Mouse (Mus musculus) E14TG2a.4 (cell line): ENCODE data around the gene Tbccd1.

Experiments used
- H3K27me3 ChIP-seq: 2 replicates; pipeline ENCODE4 v1.6.1; 2014; ENCODE audit warnings: low read length, control low read depth; ENCODE audit not compliant: insufficient read depth
- H3K36me3 ChIP-seq: 2 replicates; pipeline ENCODE4 v1.6.1; 2014; ENCODE audit warnings: low read length, control low read depth; ENCODE audit not compliant: insufficient read depth
- H3K4me1 ChIP-seq: replicated peaks from 2 replicates; pipeline ENCODE4 v1.6.1; 2014; ENCODE audit warnings: low read depth, low read length, control low read depth
- H3K4me3 ChIP-seq: replicated peaks from 2 replicates; pipeline ENCODE4 v1.5.1; 2014; ENCODE audit warnings: mild to moderate bottlenecking, low read length
- H3K9me3 ChIP-seq: 2 replicates; pipeline ENCODE4 v1.6.1; 2014; ENCODE audit warnings: low read length, control low read depth
- CTCF ChIP-seq: conservative IDR thresholded peaks from 2 replicates; pipeline ENCODE4 v1.5.1; 2014; ENCODE audit warnings: low read length
- NANOG ChIP-seq: IDR thresholded peaks from 2 replicates; pipeline ENCODE4 v1.6.1; 2014; ENCODE audit warnings: borderline replicate concordance, low read length, mixed read lengths
- POU5F1 ChIP-seq: IDR thresholded peaks from 2 replicates; pipeline ENCODE4 v1.6.1; 2014; ENCODE audit warnings: low read length, borderline replicate concordance

Tbccd1 gene

DNA sequence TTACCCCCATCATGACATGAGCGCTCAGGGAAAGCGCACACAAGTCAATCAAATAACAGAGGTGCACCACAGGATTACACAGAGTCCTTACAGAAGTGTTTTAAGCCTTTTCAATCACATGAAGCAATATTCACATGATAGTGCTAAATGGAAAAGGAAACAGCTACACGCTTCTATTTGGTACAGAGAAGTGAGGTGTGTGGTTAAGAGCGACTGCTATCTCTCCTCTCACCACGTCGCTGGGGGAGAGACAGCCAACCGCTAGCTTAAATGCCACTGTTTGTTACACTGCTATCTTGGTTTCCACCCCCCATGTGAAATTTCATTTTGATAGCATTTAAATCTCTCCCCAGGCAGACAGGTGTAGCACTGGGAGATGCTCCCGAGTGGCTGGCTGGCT lies 32.2 kb upstream of the Tbccd1 start:
- no peak overlapping the region for H3K4me3 ChIP-seq
- H3K27me3 ChIP-seq: peaks cover 50% of the 10 kb centered on the region
- no peaks in the 10 kb centered on the region for H3K36me3 ChIP-seq
- H3K4me1 ChIP-seq: peaks cover 27% of the 10 kb centered on the region
- H3K9me3 ChIP-seq: no peaks in the 10 kb centered on the region
- TF ChIP-seq CTCF: no peak
- no peak for TF ChIP-seq POU5F1
- TF ChIP-seq NANOG: no peak

DNA sequence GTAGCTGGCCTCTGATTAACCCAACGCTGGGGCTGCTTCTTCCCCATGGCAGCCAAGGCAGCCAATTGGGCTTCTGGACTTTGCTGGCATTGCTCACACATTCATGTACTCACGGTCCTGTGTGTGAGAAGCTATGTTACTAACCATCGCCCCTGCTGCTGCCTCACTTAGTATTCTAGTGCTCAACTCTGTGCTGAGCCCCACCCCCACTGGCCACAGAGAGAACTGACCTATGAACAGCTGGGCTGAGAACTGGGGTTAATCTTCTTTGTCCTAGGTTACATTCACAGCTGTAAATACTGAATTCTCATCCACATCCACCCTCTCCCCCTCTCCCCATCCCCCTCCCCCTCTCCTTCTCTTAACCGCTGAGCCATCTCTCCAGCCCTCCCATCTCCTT lies 31.4 kb upstream of the Tbccd1 start:
- Histone ChIP-seq H3K27me3 (peaks cover 49% of the 10 kb centered on the region), H3K36me3 (no peaks in the 10 kb centered on the region), H3K4me3 (no peak overlapping the region), H3K4me1 (peaks cover 20% of the 10 kb centered on the region), H3K9me3 (no peaks in the 10 kb centered on the region)
- TF ChIP-seq NANOG (no peak), CTCF (no peak), POU5F1 (no peak)

DNA sequence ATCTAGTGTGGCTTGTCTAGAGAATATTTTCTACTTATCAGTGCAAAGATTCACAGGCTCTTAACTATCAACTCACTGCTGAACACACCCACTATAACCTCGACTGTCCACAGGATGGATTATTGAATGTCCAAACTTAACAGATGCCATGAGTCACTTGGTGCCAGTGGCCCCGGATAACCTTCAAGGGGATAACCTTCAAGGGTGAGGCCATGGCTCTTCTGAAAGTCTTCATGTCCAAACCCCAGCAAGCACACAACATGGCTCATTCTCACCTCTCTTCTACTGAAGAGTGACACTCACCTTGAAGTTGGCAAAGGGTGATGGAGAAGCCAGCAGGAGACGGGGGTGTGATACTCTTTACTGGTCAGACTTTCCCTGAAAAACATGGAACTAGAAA lies 29.3 kb upstream of the Tbccd1 start:
- Histone ChIP-seq H3K4me3 (no peak overlapping the region), H3K9me3 (no peaks in the 10 kb centered on the region), H3K27me3 (peaks cover 33% of the 10 kb centered on the region), H3K4me1 (peaks cover 16% of the 10 kb centered on the region), H3K36me3 (no peaks in the 10 kb centered on the region)
- TF ChIP-seq POU5F1: no peak
- no peak for TF ChIP-seq NANOG
- no peak for TF ChIP-seq CTCF

DNA sequence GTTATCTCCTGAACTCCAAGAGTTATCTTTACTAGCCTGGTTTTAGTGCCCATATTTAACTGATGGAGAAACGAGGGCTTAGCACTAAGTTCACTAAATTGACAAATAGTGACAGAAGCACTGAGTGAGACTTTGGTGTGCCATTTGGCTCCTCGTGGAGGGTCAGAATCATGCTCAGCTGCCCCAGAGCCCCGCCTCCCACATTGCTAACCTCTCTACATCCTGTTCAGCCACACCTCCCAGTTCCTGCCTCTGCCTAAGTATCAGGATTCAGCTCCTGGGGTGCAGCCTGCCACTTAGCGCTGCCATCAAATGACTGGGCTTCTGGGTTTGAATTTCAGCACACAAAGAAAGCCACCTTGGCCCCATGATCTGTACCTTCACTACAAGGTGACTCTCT lies 27.9 kb upstream of the Tbccd1 start:
- H3K4me1 ChIP-seq: peaks cover 25% of the 10 kb centered on the region
- H3K9me3 ChIP-seq: no peaks in the 10 kb centered on the region
- H3K4me3 ChIP-seq: no peak overlapping the region
- peaks cover 25% of the 10 kb centered on the region for H3K27me3 ChIP-seq
- TF ChIP-seq CTCF: no peak
- no peak for TF ChIP-seq NANOG
- TF ChIP-seq POU5F1: no peak
- H3K36me3 ChIP-seq: no peaks in the 10 kb centered on the region

DNA sequence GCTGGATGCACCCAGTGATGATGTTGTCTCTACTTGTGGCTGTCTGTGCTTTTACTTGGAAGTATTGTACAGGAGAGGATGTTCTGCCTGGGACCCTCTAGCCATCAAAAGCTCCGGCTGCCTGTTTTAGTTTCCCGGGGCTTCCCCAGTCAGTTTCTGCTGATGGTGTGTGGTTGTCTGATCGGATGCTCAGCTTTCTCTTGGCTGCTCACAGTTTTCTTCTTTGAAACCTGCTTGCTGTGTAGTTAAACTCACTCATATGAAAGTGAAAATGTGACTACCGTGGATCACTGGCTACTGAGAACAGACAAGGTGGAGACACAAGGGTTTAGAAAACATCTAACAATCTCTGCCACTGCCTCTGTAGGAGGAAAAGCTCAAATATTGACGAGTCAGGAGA lies 26.0 kb upstream of the Tbccd1 start:
- no peaks in the 10 kb centered on the region for H3K9me3 ChIP-seq
- H3K36me3 ChIP-seq: no peaks in the 10 kb centered on the region
- H3K4me1 ChIP-seq: peaks cover 25% of the 10 kb centered on the region
- H3K27me3 ChIP-seq: 0 out of 2 replicates have a peak, but pooled peaks cover 9% of the 10 kb centered on the region
- H3K4me3 ChIP-seq: no peak overlapping the region
- no peak for TF ChIP-seq NANOG
- no peak for TF ChIP-seq POU5F1
- no peak for TF ChIP-seq CTCF

DNA sequence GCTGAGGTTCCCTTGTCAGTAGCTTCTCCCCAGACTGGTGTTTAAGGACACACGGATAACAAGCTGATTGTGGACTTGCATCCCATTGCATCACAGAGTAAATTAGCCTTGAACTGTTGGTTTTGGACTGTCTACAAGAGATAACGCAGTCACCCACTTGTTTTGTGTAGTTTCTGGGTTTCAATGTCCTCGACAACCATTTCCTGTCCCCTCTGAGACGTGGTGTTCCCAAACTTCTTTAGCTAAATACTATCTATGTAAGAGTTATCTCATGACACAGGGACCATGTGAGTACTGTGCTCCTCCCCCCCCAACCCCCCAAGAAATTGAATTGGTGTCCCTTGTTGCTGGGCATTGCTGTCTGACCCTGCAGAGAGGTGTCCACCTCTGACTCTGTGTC lies 24.0 kb upstream of the Tbccd1 start:
- Histone ChIP-seq H3K4me3 (no peak overlapping the region), H3K9me3 (no peaks in the 10 kb centered on the region), H3K4me1 (peaks cover 24% of the 10 kb centered on the region), H3K36me3 (no peaks in the 10 kb centered on the region), H3K27me3 (0 out of 2 replicates have a peak, but pooled peaks cover 3% of the 10 kb centered on the region)
- TF ChIP-seq CTCF (no peak), NANOG (no peak), POU5F1 (no peak)

DNA sequence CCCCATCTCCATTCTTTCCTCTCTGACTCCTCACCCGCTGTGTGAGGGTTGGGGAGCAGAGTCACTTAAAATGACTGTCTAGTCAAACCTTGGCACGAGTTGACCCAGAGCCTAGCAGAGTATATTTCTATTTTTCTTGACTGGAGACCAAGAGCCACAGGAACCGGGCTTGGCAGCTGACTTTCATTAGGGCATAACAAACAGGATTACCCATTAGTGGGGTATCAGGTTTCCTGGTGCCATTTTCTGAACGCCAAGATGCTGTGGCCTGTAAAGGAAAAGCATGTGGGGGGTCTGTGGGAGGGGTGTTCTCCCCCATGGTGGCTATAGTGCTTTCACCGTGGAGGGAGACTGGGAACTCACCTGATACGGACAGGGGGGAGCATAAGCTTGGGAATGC lies 23.4 kb upstream of the Tbccd1 start:
- Histone ChIP-seq H3K4me1 (peaks cover 18% of the 10 kb centered on the region), H3K9me3 (no peaks in the 10 kb centered on the region), H3K36me3 (no peaks in the 10 kb centered on the region), H3K4me3 (no peak overlapping the region), H3K27me3 (0 out of 2 replicates have a peak, but pooled peaks cover 3% of the 10 kb centered on the region)
- no peak for TF ChIP-seq POU5F1
- TF ChIP-seq NANOG: no peak
- no peak for TF ChIP-seq CTCF

DNA sequence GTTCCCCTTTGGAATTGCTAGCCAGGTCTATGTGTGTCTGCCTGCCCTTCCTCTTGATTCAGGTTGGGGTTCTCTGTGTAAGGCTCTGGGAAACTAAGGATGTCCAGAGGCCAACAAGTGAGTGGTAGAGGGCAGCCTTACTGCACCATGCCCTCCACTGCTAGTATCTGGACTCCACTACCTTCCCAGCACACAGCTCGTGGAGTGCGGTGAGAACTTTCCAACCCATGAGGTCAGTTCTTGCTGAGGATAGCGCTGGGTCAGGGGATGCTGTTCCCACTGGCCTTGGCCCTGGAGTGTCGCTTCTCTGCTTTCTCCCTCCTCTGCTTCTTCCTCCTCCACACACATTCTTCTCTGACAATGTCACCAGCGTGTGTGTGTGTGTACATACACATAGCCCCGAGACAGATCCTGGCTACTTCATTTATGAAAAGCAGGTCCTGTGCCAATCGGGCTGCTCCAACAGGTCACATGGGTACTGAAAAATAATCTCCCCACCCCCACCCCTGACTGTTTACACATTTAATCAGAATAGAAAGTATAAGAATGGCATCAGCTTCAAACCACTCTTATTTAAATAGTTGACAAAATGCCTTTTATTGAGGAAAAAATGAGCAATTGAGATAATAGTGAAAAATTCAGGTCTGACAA lies 22.6 kb upstream of the Tbccd1 start:
- H3K9me3 ChIP-seq: no peaks in the 10 kb centered on the region
- TF ChIP-seq CTCF (no peak), POU5F1 (no peak), NANOG (no peak)
- peaks cover 10% of the 10 kb centered on the region for H3K4me1 ChIP-seq
- H3K36me3 ChIP-seq: no peaks in the 10 kb centered on the region
- H3K4me3 ChIP-seq: no peak overlapping the region
- H3K27me3 ChIP-seq: 0 out of 2 replicates have a peak, but pooled peaks cover 3% of the 10 kb centered on the region

DNA sequence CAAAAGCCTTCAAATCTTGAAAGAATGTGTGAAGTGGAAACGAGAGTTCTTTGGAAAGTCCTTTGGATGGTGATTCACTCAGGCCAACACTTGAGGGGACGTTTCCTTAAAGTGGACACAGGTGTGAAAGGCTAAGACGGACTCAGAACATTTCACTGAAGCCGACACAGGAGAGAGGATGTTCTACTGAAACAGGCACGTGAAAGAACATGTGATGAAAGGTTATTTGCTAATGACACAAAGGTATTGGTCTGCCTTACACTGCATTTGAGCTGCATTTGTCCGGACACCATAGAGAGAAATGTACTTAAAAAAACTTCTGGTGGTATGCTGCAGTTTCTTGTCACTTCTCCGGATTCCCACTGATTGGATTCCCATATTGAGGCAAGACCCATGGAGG lies 21.2 kb upstream of the Tbccd1 start:
- 0 out of 2 replicates have a peak, but pooled peaks cover 5% of the 10 kb centered on the region for H3K36me3 ChIP-seq
- H3K27me3 ChIP-seq: no peaks in the 10 kb centered on the region
- TF ChIP-seq POU5F1 (no peak), CTCF (no peak), NANOG (no peak)
- H3K4me1 ChIP-seq: peaks cover 19% of the 10 kb centered on the region
- H3K4me3 ChIP-seq: no peak overlapping the region
- H3K9me3 ChIP-seq: no peaks in the 10 kb centered on the region
